Mouse (Mus musculus): ENCODE measurements around the gene Kcnj4. TPM values are rescaled to one million over a fixed set of nuclear protein-coding genes. Genes with fewer than 3 reads are reported as not detected.

Kcnj4 gene
- polyA plus RNA-seq, 1 experiment from 2014 or later, result not detected

GRCm38 (mm10) chr15:79439386-79439785 lies 65.7 kb downstream of the Kcnj4 start:
- no peak for ATAC-seq (ENCODE audit: low read depth)

DNA sequence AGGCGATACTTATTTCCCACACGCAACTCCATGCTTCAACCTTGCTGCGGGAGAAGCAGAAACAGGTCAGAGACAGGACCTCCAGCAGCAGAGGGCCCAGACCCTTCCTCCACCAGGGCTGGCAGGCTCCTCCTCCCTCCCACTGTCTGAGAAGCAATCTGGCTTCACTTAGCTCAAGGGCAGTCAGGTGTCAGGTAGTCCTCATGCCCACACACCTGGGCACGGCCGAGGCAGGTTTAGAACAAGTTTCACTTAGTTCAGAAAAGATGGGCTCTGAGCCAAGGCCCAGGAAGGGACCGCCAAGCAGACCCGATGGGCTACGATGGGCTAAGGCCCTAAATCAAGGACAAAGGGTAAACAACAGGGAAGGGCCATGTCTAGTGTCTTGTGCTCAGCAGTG lies 66.2 kb downstream of the Kcnj4 start:
- no peak overlapping the region for H3K9ac ChIP-seq (ENCODE audit: low read depth, low read length)
- H3K27me3 ChIP-seq (ENCODE audit: control insufficient read depth, insufficient read depth, low read depth, low read length), result peaks cover 14% of the 10 kb centered on the region
- no peak overlapping the region for H3K27ac ChIP-seq (ENCODE audit: low read length)
- H3K9me3 ChIP-seq (replicated peaks; ENCODE audit: control insufficient read depth, low read length), result no peaks in the 10 kb centered on the region
- no peaks in the 10 kb centered on the region for H3K36me3 ChIP-seq (ENCODE audit: control insufficient read depth, insufficient read depth)
- WGBS (ENCODE audit: insufficient replicate concordance), result 75% methylated on average over 8 of the region's 8 CpGs
- peaks cover 15% of the 10 kb centered on the region for H3K4me1 ChIP-seq (ENCODE audit: control insufficient read depth, low read depth, low read length)
- no peak overlapping the region for H3K4me2 ChIP-seq (ENCODE audit: low read depth, low read length)
- no peak overlapping the region for H3K4me3 ChIP-seq (ENCODE audit: low read depth, low read length)
- no peak for ATAC-seq (ENCODE audit: low read depth)

More at GRCm38 (mm10) chr15:79439386-79439785, 65.7 kb downstream of the Kcnj4 start:
- Histone ChIP-seq H3K36me3 (ENCODE audit: control insufficient read depth, insufficient read depth) (no peaks in the 10 kb centered on the region), H3K4me3 (ENCODE audit: low read depth, low read length) (no peak overlapping the region), H3K9me3 (replicated peaks; ENCODE audit: control insufficient read depth, low read length) (no peaks in the 10 kb centered on the region), H3K4me2 (ENCODE audit: low read depth, low read length) (no peak overlapping the region), H3K4me1 (ENCODE audit: control insufficient read depth, low read depth, low read length) (peaks cover 15% of the 10 kb centered on the region), H3K27me3 (ENCODE audit: control insufficient read depth, insufficient read depth, low read depth, low read length) (peaks cover 14% of the 10 kb centered on the region), H3K27ac (ENCODE audit: low read length) (no peak overlapping the region), H3K9ac (ENCODE audit: low read depth, low read length) (no peak overlapping the region)
- WGBS (ENCODE audit: insufficient replicate concordance), result 61% methylated on average over 4 of the region's 4 CpGs

GRCm38 (mm10) chr15:79438209-79438810 lies 66.7 kb downstream of the Kcnj4 start:
- Histone ChIP-seq H3K36me3 (ENCODE audit: control insufficient read depth, insufficient read depth) (no peaks in the 10 kb centered on the region), H3K27ac (ENCODE audit: low read length) (no peak overlapping the region), H3K9ac (ENCODE audit: low read depth, low read length) (no peak overlapping the region), H3K4me3 (ENCODE audit: low read depth, low read length) (no peak overlapping the region), H3K4me2 (ENCODE audit: low read depth, low read length) (no peak overlapping the region), H3K4me1 (ENCODE audit: control insufficient read depth, low read depth, low read length) (peaks cover 15% of the 10 kb centered on the region), H3K9me3 (replicated peaks; ENCODE audit: control insufficient read depth, low read length) (no peaks in the 10 kb centered on the region), H3K27me3 (ENCODE audit: control insufficient read depth, insufficient read depth, low read depth, low read length) (peaks cover 14% of the 10 kb centered on the region)
- 65% methylated on average over 6 of the region's 6 CpGs for WGBS (ENCODE audit: insufficient replicate concordance)
- ATAC-seq (ENCODE audit: low read depth), result no peak

GRCm38 (mm10) chr15:79437541-79438208 lies 67.4 kb downstream of the Kcnj4 start:
- H3K4me2 ChIP-seq (ENCODE audit: low read depth, low read length), result no peak overlapping the region
- peaks cover 14% of the 10 kb centered on the region for H3K27me3 ChIP-seq (ENCODE audit: control insufficient read depth, insufficient read depth, low read depth, low read length)
- H3K4me3 ChIP-seq (ENCODE audit: low read depth, low read length), result no peak overlapping the region
- H3K4me1 ChIP-seq (ENCODE audit: control insufficient read depth, low read depth, low read length), result peaks cover 21% of the 10 kb centered on the region
- H3K9ac ChIP-seq (ENCODE audit: low read depth, low read length), result no peak overlapping the region
- no peak overlapping the region for H3K27ac ChIP-seq (ENCODE audit: low read length)
- ATAC-seq (ENCODE audit: low read depth), result no peak
- WGBS (ENCODE audit: insufficient replicate concordance), result 69% methylated on average over 12 of the region's 12 CpGs
- no peaks in the 10 kb centered on the region for H3K9me3 ChIP-seq (replicated peaks; ENCODE audit: control insufficient read depth, low read length)
- H3K36me3 ChIP-seq (ENCODE audit: control insufficient read depth, insufficient read depth), result no peaks in the 10 kb centered on the region

GRCm38 (mm10) chr15:79436481-79436921 lies 68.5 kb downstream of the Kcnj4 start:
- H3K4me1 ChIP-seq (ENCODE audit: control insufficient read depth, low read depth, low read length), result peaks cover 28% of the 10 kb centered on the region
- H3K9me3 ChIP-seq (replicated peaks; ENCODE audit: control insufficient read depth, low read length), result no peaks in the 10 kb centered on the region
- peaks cover 5% of the 10 kb centered on the region for H3K27me3 ChIP-seq (ENCODE audit: control insufficient read depth, insufficient read depth, low read depth, low read length)
- H3K36me3 ChIP-seq (ENCODE audit: control insufficient read depth, insufficient read depth), result no peaks in the 10 kb centered on the region
- 57% methylated on average over 7 of the region's 7 CpGs for whole genome bisulfite sequencing (ENCODE audit: insufficient replicate concordance)
- ATAC-seq (ENCODE audit: low read depth), result no peak
- no peak overlapping the region for H3K27ac ChIP-seq (ENCODE audit: low read length)
- H3K9ac ChIP-seq (ENCODE audit: low read depth, low read length), result no peak overlapping the region
- H3K4me3 ChIP-seq (ENCODE audit: low read depth, low read length), result no peak overlapping the region
- H3K4me2 ChIP-seq (ENCODE audit: low read depth, low read length), result no peak overlapping the region

DNA sequence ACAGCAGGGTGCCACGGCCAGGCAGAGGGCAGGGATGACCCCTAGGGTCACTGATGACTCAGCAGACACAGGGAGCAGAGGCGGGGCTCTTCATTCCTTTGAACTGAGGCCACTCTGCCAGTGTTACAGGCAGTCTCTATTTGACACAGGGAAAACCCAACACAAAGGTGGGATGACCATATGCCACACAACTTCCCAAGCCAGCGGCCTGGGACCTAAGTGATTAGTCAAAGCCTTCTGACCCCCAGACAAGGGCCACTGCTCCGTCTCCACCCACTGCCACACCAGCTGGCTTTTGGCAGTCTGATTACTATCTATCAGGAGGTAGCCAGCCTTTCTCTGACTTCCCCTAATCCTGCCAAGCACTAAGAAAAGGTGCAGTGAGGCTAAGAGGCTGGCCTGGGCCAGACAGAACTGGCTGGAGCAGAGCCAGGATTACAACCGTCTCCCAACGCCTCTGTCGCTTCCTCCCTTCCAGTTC lies 69.8 kb downstream of the Kcnj4 start:
- 13% methylated on average over 7 of the region's 7 CpGs for WGBS (ENCODE audit: insufficient replicate concordance)
- Histone ChIP-seq H3K4me1 (ENCODE audit: control insufficient read depth, low read depth, low read length) (peaks cover 26% of the 10 kb centered on the region), H3K27me3 (ENCODE audit: control insufficient read depth, insufficient read depth, low read depth, low read length) (no peaks in the 10 kb centered on the region), H3K4me3 (ENCODE audit: low read depth, low read length) (no peak overlapping the region), H3K36me3 (ENCODE audit: control insufficient read depth, insufficient read depth) (no peaks in the 10 kb centered on the region), H3K27ac (ENCODE audit: low read length) (0 out of 2 replicates have a peak overlapping the region, but pooled peaks have one; percentile 16), H3K9ac (ENCODE audit: low read depth, low read length) (no peak overlapping the region), H3K9me3 (replicated peaks; ENCODE audit: control insufficient read depth, low read length) (no peaks in the 10 kb centered on the region), H3K4me2 (ENCODE audit: low read depth, low read length) (no peak overlapping the region)
- peak; percentile 44 for ATAC-seq (ENCODE audit: low read depth)

Small RNAs within 50 kb of the gene (microRNA-seq; reads per million reads assigned to microRNA genes)
- gene Gm44302, result not detected

Other genes starting within 250 kb of the Kcnj4 start
- 1.7 and 2.6 TPM in 2 replicates for gene Baiap2l2, start 219.7 kb downstream of the Kcnj4 start, polyA plus RNA-seq (2015; fragmentation: Nextera tagmentation; extraction: Ambion mirVana)
- 16.7 and 19.5 TPM in 2 replicates for gene Pla2g6, start 176.9 kb downstream of the Kcnj4 start, polyA plus RNA-seq (2015; fragmentation: Nextera tagmentation; extraction: Ambion mirVana)
- 2.3 and 3.3 TPM in 2 replicates for gene Maff, start 158.6 kb downstream of the Kcnj4 start, polyA plus RNA-seq (2015; fragmentation: Nextera tagmentation; extraction: Ambion mirVana)
- 10.4 and 12.1 TPM in 2 replicates for gene Tmem184b, start 101.7 kb downstream of the Kcnj4 start, polyA plus RNA-seq (2015; fragmentation: Nextera tagmentation; extraction: Ambion mirVana)
- 4.2 and 4.8 TPM in 2 replicates for gene Csnk1e, start 49.7 kb downstream of the Kcnj4 start, polyA plus RNA-seq (2015; fragmentation: Nextera tagmentation; extraction: Ambion mirVana)
- 5.0 and 5.2 TPM in 2 replicates for gene Kdelr3, start 11.2 kb upstream of the Kcnj4 start, polyA plus RNA-seq (2015; fragmentation: Nextera tagmentation; extraction: Ambion mirVana)
- gene Ddx17, start 41.5 kb upstream of the Kcnj4 start, polyA plus RNA-seq (2015; fragmentation: Nextera tagmentation; extraction: Ambion mirVana), result 11.3 TPM in 2 replicates
- 0.25 and 0.26 TPM in 2 replicates for gene Dmc1, start 99.9 kb upstream of the Kcnj4 start, polyA plus RNA-seq (2015; fragmentation: Nextera tagmentation; extraction: Ambion mirVana)
- gene Fam227a, start 153.7 kb upstream of the Kcnj4 start, polyA plus RNA-seq (2015; fragmentation: Nextera tagmentation; extraction: Ambion mirVana), result 0.14 and 0.15 TPM in 2 replicates
- 10.2 and 11.8 TPM in 2 replicates for gene Cby1, start 154.0 kb upstream of the Kcnj4 start, polyA plus RNA-seq (2015; fragmentation: Nextera tagmentation; extraction: Ambion mirVana)
- gene Tomm22, start 165.6 kb upstream of the Kcnj4 start, polyA plus RNA-seq (2015; fragmentation: Nextera tagmentation; extraction: Ambion mirVana), result 116 and 125 TPM in 2 replicates
- gene Josd1, start 182.7 kb upstream of the Kcnj4 start, polyA plus RNA-seq (2015; fragmentation: Nextera tagmentation; extraction: Ambion mirVana), result 19.2 and 21.6 TPM in 2 replicates
- gene Gtpbp1, start 185.6 kb upstream of the Kcnj4 start, polyA plus RNA-seq (2015; fragmentation: Nextera tagmentation; extraction: Ambion mirVana), result 26.2 and 28.5 TPM in 2 replicates
- 3.0 and 3.1 TPM in 2 replicates for gene Sun2, start 237.3 kb upstream of the Kcnj4 start, polyA plus RNA-seq (2015; fragmentation: Nextera tagmentation; extraction: Ambion mirVana)